14 mouse cellular contexts compared by ENCODE assay signal in genomic region chr17:30159341-30159740, GRCm38 (mm10).
"Had no signal": no experiment of that assay in that cellular context is flagged by ENCODE, and none has a peak within 500 bp of the region (broad histone marks: within the 10 kb centered on the region; RNA-seq: fewer than 3 reads in every experiment).

No protein-coding gene starts in this region.

- ATAC-seq: liver, embryonic 12.5 days had no signal

- H3K27ac ChIP-seq: left cerebral cortex, adult 2 months; limb, embryonic 10.5 days; liver, embryonic 12.5 days; lung, embryonic 15.5 days; macrophage had no signal

- DNase-seq: kidney, adult 11 months; kidney, adult 9 months; kidney, postnatal 25 days; lung, postnatal 14 days; retina, postnatal 1 day; right cerebral cortex, postnatal 25 days had no signal

- H3K27me3 ChIP-seq: liver, embryonic 12.5 days; lung, embryonic 15.5 days; megakaryocyte, embryonic 14.5 days; midbrain, embryonic 12.5 days; neural tube, embryonic 13.5 days had no signal

- H3K4me2 ChIP-seq: liver, embryonic 12.5 days; lung, embryonic 15.5 days; midbrain, embryonic 12.5 days; neural tube, embryonic 13.5 days had no signal

- H3K9me3 ChIP-seq: limb, embryonic 10.5 days; liver, embryonic 12.5 days; lung, embryonic 15.5 days; megakaryocyte, embryonic 14.5 days; midbrain, embryonic 12.5 days; neural tube, embryonic 13.5 days had no signal

- H3K9ac ChIP-seq: liver, embryonic 12.5 days; lung, embryonic 15.5 days; midbrain, embryonic 12.5 days; neural tube, embryonic 13.5 days had no signal

- H3K4me3 ChIP-seq: left cerebral cortex, adult 2 months; limb, embryonic 10.5 days; liver, embryonic 12.5 days; lung, embryonic 15.5 days; megakaryocyte, embryonic 14.5 days; midbrain, embryonic 12.5 days; neural tube, embryonic 13.5 days had no signal

- H3K36me3 ChIP-seq: liver, embryonic 12.5 days; lung, embryonic 15.5 days; midbrain, embryonic 12.5 days; neural tube, embryonic 13.5 days had no signal
